Mouse (Mus musculus) intestine, embryonic 15.5 days (tissue): ENCODE data around the gene Pik3r4. TPM values are rescaled to one million over a fixed set of nuclear protein-coding genes. Genes with fewer than 3 reads are reported as not detected.
"Not testable (repeated sequence)": the region's sequence is repeated elsewhere in the genome, so short reads cannot be mapped to it uniquely, and the experiment has no call there.

ENCODE experiments used
- ATAC-seq: fragments of 200-750 bp; cut with Nextera tagmentation; 2 replicates; pipeline ENCODE4 v1.8.0; 2017; ENCODE audit warnings: moderate TSS enrichment, moderate library complexity
- H3K27ac ChIP-seq: fragments of 300-500 bp; sonication (generic); 2 replicates; pipeline ENCODE4 v1.5.1; 2015; ENCODE audit warnings: mild to moderate bottlenecking, inconsistent platforms
- H3K27me3 ChIP-seq: fragments of 300-500 bp; sonication (generic); replicated peaks from 2 replicates; pipeline ENCODE4 v1.6.1; 2015; ENCODE audit warnings: inconsistent platforms
- H3K36me3 ChIP-seq: fragments of 300-500 bp; sonication (generic); 2 replicates; pipeline ENCODE4 v1.6.1; 2015; ENCODE audit warnings: inconsistent platforms
- H3K4me1 ChIP-seq: fragments of 300-500 bp; sonication (generic); replicated peaks from 2 replicates; pipeline ENCODE4 v1.6.1; 2015; ENCODE audit warnings: inconsistent platforms
- H3K4me2 ChIP-seq: fragments of 300-500 bp; sonication (generic); replicated peaks from 2 replicates; pipeline ENCODE4 v1.6.1; 2015; ENCODE audit warnings: mild to moderate bottlenecking, inconsistent platforms
- H3K4me3 ChIP-seq: fragments of 300-500 bp; sonication (generic); replicated peaks from 2 replicates; pipeline ENCODE4 v1.5.1; 2015; ENCODE audit warnings: inconsistent platforms
- H3K9ac ChIP-seq: fragments of 300-500 bp; sonication (generic); 2 replicates; pipeline ENCODE4 v1.6.1; 2015; ENCODE audit warnings: inconsistent platforms
- H3K9me3 ChIP-seq: fragments of 300-500 bp; sonication (generic); 2 replicates; pipeline ENCODE4 v1.6.1; 2016; ENCODE audit warnings: inconsistent platforms
- WGBS: fragments of 180-500 bp; shearing (Covaris S2); methylation state at CpG from one replicate; pipeline ENCODE4 v1.1.7; 2015; 5-methylcytosine and 5-hydroxymethylcytosine counted together
- polyA plus RNA-seq: library from polyadenylated mRNA; unstranded; fragments of >200 nt; fragmentation: Nextera tagmentation; extraction: Ambion mirVana; gene quantifications from 2 replicates; pipeline ENCODE4 v1.2.1, GENCODE M21; 2015

Pik3r4 gene
- 16.4 and 17.2 TPM in 2 replicates for polyA plus RNA-seq

DNA sequence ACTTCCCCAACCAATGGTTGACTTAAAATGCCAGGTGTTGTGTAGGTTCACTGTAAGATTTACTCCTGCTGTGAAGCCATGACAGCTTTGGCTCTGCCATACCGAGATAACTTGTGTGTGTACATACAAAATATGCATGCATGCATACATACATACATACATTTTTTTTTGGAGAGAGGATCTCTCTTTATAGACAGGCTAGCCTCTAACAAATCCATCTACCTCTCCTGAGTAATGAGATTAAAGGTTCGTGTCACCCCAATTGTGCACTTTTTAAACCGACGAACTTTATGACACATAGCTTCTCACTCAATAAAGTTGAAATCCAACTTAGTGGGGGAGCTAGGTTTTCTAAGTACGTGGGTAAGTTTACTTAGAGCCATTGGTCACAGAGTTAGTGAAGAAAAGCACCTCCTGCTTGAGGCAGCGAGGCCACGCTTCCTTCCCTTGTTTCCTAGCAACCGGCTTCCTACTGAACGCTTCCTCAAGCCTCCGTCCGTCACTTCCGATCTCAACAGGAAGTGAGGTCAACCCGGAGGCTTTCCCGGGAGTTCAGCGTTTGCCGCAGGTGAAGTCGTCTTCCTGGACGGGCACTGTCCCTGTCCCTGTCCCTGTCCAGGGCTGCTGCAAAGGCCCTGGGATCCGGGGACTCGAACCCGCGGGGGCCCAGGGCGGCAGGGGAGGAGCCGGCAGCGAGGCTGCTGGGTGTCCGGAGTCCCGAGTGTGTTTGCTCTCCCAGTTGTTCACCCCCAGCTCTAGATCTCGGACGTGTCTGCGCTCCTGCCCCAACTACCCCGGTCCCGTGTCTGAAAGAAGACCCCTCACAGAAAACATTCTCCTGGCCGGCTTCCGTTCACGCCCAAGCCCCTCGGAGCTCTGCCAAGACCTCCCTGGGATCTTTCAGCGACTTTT, at the start of gene Pik3r4:
Pik3r4 (plus strand) TSS at position 519 of the 912 bp plus-strand sequence.
- Histone ChIP-seq H3K27ac (peak within 1 kb of the TSS; percentile 67; the same call in 1 of the 2 replicates), H3K4me3 (peak within 1 kb of the TSS; percentile 89), H3K9ac (peak within 1 kb of the TSS; percentile 87), H3K27me3 (no peaks in the 10 kb centered on the region), H3K4me2 (peak within 1 kb of the TSS; percentile 79), H3K9me3 (no peaks in the 10 kb centered on the region), H3K36me3 (no peaks in the 10 kb centered on the region; the same call in 1 of the 2 replicates), H3K4me1 (peaks cover 4% of the 10 kb centered on the region)
- 5% methylated on average over 37 of the region's 37 CpGs for WGBS
- peak; percentile 95 for ATAC-seq

DNA sequence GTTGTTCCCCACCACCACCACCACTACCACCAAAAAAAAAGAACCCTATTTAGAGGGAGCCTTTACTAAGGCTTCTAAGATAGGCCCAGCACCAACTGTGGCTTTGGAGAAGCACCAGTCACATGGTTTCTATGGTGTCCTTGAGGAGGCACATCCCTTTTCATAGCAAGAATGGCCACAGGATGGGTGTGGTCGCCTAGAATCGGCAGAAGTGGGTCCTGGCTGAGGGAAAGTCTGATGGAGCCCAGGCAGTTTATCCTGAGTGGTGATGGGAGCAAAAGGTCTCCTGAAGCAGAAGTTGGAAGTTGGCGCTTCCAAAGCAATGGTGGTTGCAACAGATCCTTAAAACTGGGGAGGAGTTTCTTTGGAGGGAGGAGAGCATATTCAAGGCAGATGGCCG, 43.9 kb upstream of the Pik3r4 start:
- 79% methylated on average over 4 of the region's 4 CpGs for WGBS
- Histone ChIP-seq H3K27me3 (no peaks in the 10 kb centered on the region), H3K36me3 (no peaks in the 10 kb centered on the region), H3K4me2 (no peak overlapping the region), H3K4me3 (no peak overlapping the region), H3K27ac (no peak overlapping the region), H3K4me1 (no peaks in the 10 kb centered on the region), H3K9me3 (no peaks in the 10 kb centered on the region), H3K9ac (no peak overlapping the region)
- ATAC-seq: no peak

DNA sequence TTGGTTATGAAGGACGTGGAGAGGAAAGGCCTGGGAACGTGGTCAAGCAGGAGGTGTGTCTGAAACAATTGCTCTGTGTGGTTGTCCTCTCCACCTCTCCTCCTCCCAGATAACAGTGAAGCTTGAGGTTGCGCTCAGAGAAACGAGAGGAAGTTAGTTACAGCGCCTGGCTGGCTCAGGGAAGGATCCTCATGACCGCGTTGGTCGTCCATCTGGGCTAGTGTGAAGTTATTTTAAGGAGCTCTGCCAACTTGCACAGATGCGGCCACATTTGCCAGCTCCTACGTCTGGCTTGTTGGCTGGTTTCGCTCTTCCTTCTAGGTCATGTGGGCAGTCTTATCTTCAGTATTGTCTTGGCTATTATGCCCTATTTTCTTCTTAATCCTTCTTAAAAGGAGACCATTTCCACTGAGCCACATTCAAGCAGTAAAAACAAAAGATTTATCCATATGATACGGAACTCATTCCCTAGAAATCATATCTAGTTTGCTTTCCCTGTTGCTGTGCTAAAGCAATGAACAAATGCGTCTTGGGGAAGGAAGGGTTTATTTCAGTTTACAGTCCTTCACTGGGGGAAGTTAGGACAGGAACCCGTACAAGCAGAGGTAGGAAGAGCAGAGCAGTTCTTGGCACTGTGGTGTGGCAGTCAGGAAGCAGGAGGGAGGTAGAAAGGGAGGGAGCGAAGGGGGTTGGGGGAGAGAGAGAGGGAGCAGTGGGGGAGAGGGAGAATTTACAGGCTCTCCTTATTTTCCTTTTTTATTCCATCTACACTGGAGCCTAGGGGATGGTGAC, 30.6 kb upstream of the Pik3r4 start:
- no peak overlapping the region for H3K9ac ChIP-seq
- WGBS: 85% methylated on average over 15 of the region's 15 CpGs
- H3K4me2 ChIP-seq: no peak overlapping the region
- H3K9me3 ChIP-seq: no peaks in the 10 kb centered on the region
- no peaks in the 10 kb centered on the region for H3K27me3 ChIP-seq
- H3K36me3 ChIP-seq: no peaks in the 10 kb centered on the region
- no peak overlapping the region for H3K27ac ChIP-seq
- no peak for ATAC-seq
- no peak overlapping the region for H3K4me3 ChIP-seq
- H3K4me1 ChIP-seq: no peaks in the 10 kb centered on the region

DNA sequence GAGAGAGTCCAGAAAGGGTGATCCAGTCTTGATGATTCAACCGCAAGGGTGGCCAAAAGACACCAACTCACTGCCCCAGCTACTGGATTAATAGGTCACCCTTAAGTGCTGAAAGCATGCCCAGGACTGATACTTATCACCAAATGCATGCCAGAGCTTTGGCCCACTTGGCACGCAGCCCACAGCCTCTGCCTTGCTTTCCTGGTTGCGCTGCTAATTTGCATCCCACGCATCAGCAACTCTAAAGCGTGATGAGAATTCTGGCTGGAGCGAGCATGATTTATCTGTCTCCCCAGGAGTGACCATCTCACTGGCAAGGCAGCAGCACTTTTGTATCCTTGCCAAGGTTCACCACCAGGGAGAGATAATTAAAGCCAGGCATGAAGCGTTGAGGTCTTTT, 29.9 kb upstream of the Pik3r4 start:
- no peak for ATAC-seq
- Histone ChIP-seq H3K36me3 (no peaks in the 10 kb centered on the region), H3K4me3 (no peak overlapping the region), H3K9me3 (no peaks in the 10 kb centered on the region), H3K4me2 (no peak overlapping the region), H3K27me3 (no peaks in the 10 kb centered on the region), H3K9ac (no peak overlapping the region), H3K27ac (no peak overlapping the region), H3K4me1 (no peaks in the 10 kb centered on the region)
- 87% methylated on average over 7 of the region's 7 CpGs for WGBS

DNA sequence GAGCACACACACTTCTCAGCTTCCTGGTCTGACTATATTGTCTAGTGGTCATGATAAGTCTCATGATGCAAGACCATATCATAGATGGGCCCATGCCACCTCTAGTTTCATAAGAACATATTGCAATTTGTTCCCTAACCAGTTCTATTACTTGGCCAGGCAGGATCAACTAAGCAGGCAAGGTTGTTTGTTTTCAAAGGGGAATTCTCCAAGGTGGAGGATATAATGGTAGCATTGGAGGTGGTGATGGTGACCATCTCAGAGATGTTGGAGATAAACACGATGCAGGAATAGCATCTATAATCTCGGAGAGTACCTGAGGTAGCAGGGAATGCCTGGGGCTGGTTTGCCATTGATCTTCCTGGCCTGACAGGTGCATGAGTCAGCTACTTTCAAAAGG, 26.8 kb upstream of the Pik3r4 start:
- no peaks in the 10 kb centered on the region for H3K4me1 ChIP-seq
- WGBS: 72% methylated on average over 2 of the region's 2 CpGs

DNA sequence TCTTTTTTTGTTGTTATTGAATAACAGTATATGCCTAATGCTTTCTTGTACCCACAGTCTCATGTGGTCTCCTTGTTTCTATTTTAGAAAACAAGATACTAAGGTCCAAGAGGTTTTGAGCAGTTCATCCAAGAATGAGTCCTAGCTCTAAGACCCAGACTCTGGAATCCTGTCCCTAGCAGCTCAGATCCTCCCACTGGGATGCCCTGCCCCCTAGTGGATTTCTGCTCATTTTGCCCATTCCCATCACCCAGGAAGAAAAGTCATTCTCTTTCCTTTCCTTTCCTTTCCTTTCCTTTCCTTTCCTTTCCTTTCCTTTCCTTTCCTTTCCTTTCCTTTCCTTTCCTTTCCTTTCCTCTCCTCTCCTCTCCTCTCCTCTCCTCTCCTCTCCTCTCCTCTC, 25.5 kb upstream of the Pik3r4 start:
- not testable (repeated sequence) for H3K27ac ChIP-seq, H3K4me1 ChIP-seq, ATAC-seq, H3K36me3 ChIP-seq, H3K27me3 ChIP-seq, H3K9ac ChIP-seq, H3K4me3 ChIP-seq, H3K9me3 ChIP-seq, H3K4me2 ChIP-seq

More for the DNA sequence above, 26.8 kb upstream of the Pik3r4 start:
- no peaks in the 10 kb centered on the region for H3K27me3 ChIP-seq
- no peak overlapping the region for H3K4me2 ChIP-seq
- H3K4me3 ChIP-seq: no peak overlapping the region
- no peak overlapping the region for H3K27ac ChIP-seq
- no peaks in the 10 kb centered on the region for H3K36me3 ChIP-seq
- H3K9ac ChIP-seq: no peak overlapping the region
- no peaks in the 10 kb centered on the region for H3K9me3 ChIP-seq
- no peak for ATAC-seq

DNA sequence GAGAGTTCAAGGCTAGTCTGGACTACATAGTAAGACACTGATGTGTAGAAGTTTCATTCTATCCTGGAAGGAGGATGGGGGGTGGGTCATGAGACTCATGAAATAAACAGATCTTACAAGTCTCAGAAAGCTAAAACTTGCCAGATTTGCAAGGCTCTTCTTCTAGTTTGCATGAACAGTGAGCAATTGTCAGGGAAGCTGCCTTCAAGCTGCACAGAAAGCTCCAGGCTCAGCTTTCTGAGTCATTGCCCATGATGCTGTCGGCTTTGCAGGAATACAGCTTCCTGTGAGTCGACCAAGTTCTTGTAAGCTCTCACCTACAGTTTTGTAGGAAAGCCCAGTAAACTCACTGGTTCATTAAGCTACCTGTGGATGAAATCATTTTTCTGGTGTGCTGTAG, 8.8 kb upstream of the Pik3r4 start:
- H3K4me2 ChIP-seq: no peak overlapping the region
- no peak for ATAC-seq
- no peak overlapping the region for H3K27ac ChIP-seq
- no peak overlapping the region for H3K9ac ChIP-seq
- H3K27me3 ChIP-seq: no peaks in the 10 kb centered on the region
- no peak overlapping the region for H3K4me3 ChIP-seq
- WGBS: 81% methylated on average over 2 of the region's 2 CpGs
- H3K36me3 ChIP-seq: no peaks in the 10 kb centered on the region
- no peaks in the 10 kb centered on the region for H3K9me3 ChIP-seq
- H3K4me1 ChIP-seq: no peaks in the 10 kb centered on the region

DNA sequence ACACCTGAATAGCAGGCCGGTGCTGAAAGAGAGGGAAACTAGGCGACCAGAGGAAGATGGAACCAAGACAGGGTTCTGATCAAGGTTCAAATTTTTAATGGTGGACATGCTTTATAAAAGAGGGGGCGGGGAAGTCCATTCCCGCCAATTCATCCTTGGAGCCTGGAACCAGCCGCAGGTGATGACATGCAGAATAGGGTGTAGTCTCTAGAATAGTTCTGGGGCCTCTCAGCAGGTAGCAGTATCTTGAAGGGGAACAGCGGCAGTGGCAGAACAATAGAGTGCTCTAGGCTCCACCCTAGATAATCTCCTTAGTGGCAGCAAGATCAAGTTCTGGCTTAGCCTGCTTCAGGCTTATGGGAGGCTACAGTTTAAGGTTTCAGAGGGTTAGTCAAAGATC, 1.4 kb upstream of the Pik3r4 start:
- 83% methylated on average over 6 of the region's 6 CpGs for WGBS
- not testable (repeated sequence) for H3K36me3 ChIP-seq, H3K9ac ChIP-seq, H3K4me3 ChIP-seq, H3K4me1 ChIP-seq, H3K4me2 ChIP-seq, H3K9me3 ChIP-seq, H3K27me3 ChIP-seq, ATAC-seq, H3K27ac ChIP-seq

DNA sequence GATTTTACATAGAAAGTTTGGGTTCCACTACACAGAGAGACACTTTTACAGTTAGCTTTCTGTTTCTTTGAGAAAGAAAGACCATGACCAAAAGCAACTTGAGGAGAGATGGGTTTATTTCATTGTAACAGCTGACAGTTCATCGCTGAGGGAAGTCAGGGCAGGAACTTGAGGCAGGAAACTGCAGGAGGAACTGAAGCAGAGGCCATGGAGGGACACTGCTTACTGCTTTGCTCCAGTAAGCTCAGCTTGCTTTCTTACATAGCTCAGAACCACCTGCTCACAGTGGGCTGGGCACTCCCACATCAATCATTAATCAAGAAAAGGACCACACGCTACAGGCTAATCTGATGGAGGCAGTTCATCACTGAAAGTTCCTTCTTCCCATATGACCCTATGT, 13.4 kb downstream of the Pik3r4 start:
- no peak for ATAC-seq
- 57% methylated on average over 2 of the region's 2 CpGs for WGBS
- H3K4me2 ChIP-seq: no peak overlapping the region
- H3K36me3 ChIP-seq: peaks cover 21% of the 10 kb centered on the region; the same call in 1 of the 2 replicates
- no peak overlapping the region for H3K9ac ChIP-seq
- H3K27me3 ChIP-seq: no peaks in the 10 kb centered on the region
- no peak overlapping the region for H3K27ac ChIP-seq
- no peak overlapping the region for H3K4me3 ChIP-seq
- no peaks in the 10 kb centered on the region for H3K9me3 ChIP-seq
- H3K4me1 ChIP-seq: no peaks in the 10 kb centered on the region

DNA sequence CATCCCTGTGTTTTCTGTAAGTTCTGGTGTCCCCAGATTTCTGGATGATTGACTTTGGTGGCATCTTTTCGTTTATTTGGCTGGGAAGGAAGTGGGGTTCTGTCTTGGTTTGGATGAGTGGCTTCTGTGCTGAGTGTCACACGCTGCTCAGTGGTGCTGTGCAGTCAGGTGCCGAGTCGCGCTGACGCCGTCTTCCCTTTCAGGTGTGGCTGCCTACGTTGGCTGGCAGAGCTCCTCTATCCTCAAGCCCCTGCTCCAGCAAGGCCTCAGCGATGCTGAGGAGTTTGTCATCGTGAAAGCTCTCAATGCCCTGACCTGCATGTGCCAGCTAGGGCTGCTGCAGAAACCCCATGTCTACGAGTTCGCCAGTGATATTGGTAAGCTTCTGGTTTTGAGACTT, 15.4 kb downstream of the Pik3r4 start:
- Histone ChIP-seq H3K36me3 (peaks cover 21% of the 10 kb centered on the region; the same call in 1 of the 2 replicates), H3K4me1 (no peaks in the 10 kb centered on the region), H3K27ac (no peak overlapping the region), H3K4me2 (no peak overlapping the region), H3K9ac (no peak overlapping the region), H3K4me3 (no peak overlapping the region), H3K9me3 (no peaks in the 10 kb centered on the region), H3K27me3 (no peaks in the 10 kb centered on the region)
- WGBS: 97% methylated on average over 12 of the region's 12 CpGs
- ATAC-seq: no peak

DNA sequence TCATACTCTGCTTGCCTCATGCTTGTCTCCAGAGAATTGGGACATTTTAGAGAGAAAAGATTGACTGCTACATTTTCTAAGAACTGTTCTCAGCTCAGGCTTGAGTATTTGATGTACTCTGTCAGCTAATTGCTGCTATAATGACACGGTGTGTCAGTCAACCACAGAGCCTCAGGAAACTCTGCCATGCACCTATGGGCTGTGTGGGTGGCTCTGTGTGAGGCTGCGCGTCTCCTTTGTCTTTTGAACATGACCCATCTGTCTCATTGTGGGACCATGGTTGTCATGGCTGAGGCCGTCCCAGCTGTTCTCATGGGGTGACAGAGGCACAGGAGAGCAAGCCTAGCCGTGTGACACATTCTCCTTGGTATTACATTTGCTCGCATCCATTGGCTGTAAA, 17.1 kb downstream of the Pik3r4 start:
- no peak overlapping the region for H3K4me2 ChIP-seq
- no peaks in the 10 kb centered on the region for H3K27me3 ChIP-seq
- H3K4me1 ChIP-seq: no peaks in the 10 kb centered on the region
- peaks cover 16% of the 10 kb centered on the region for H3K36me3 ChIP-seq
- WGBS: 96% methylated on average over 6 of the region's 6 CpGs
- no peak for ATAC-seq
- no peak overlapping the region for H3K9ac ChIP-seq
- no peak overlapping the region for H3K27ac ChIP-seq
- H3K9me3 ChIP-seq: no peaks in the 10 kb centered on the region
- H3K4me3 ChIP-seq: no peak overlapping the region

DNA sequence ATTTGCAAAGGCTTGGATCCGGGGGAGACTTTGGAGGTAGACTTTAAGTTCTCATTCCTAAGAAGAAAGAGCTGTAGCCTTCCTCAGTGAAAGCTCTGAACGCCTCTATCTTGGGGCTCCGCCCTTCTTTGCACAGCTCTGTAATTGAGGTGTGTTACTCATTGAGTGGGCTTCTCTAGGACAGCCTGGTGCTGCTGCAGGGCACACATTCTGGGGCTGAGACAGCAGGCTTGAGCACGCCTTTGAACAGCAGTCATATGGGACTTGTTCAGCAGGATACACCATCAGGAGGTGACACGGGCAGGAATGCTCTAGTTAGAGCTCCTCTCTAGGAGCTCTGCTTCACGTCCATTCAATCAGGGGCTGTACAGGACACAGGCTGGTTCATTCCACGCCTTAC, 22.5 kb downstream of the Pik3r4 start:
- 89% methylated on average over 7 of the region's 7 CpGs for WGBS
- H3K27me3 ChIP-seq: no peaks in the 10 kb centered on the region
- no peaks in the 10 kb centered on the region for H3K4me1 ChIP-seq
- H3K9me3 ChIP-seq: no peaks in the 10 kb centered on the region
- H3K4me2 ChIP-seq: no peak overlapping the region
- no peak overlapping the region for H3K27ac ChIP-seq
- no peak for ATAC-seq
- no peak overlapping the region for H3K4me3 ChIP-seq
- H3K9ac ChIP-seq: no peak overlapping the region
- H3K36me3 ChIP-seq: peaks cover 23% of the 10 kb centered on the region; the same call in 1 of the 2 replicates
